Mouse (Mus musculus) regulatory T cell (primary cell): ENCODE measurements around the gene Fus.

Experiments used
- in situ Hi-C: fragments of 300-600 bp; cut with MboI, MseI; formaldehyde crosslinking; loops from one replicate; pipeline ENCODE4 v1.15.1; 2025; ENCODE audit warnings: high pct_unique_total_duplicates

The Fus gene

GRCm38 (mm10) chr7:127944614-127945013, 22.6 kb upstream of the Fus start:
- in situ Hi-C loops, result no loop called here

- in situ Hi-C loops, result no loop called here
Measured at GRCm38 (mm10) chr7:127946470-127947023, 20.7 kb upstream of the Fus start, which contains the start of gene Prss36. TSS of gene Prss36 (minus strand) at chr7:127946725.

- in situ Hi-C loops, result no loop called here
Measured at GRCm38 (mm10) chr7:127952864-127953581, 14.2 kb upstream of the Fus start.

GRCm38 (mm10) chr7:127959364-127959763, 7.9 kb upstream of the Fus start:
- in situ Hi-C loops, result no loop called here

GRCm38 (mm10) chr7:127966371-127966918, 812 bp upstream of the Fus start:
- in situ Hi-C loops, result no loop called here

- in situ Hi-C loops, result no loop called here
Measured at GRCm38 (mm10) chr7:127967922-127968828, 918 bp downstream of the Fus start.

- in situ Hi-C loops, result loop anchor here (10.0 kb wide), 1 partner anchor 450 kb away; no protein-coding TSS in a partner anchor
Measured at GRCm38 (mm10) chr7:127974413-127974930, 7.2 kb downstream of the Fus start.

- in situ Hi-C loops, result loop anchor here (10.0 kb wide), 1 partner anchor 454 kb away; no protein-coding TSS in a partner anchor
Measured at GRCm38 (mm10) chr7:127978856-127979255, 11.6 kb downstream of the Fus start.

GRCm38 (mm10) chr7:127980606-127981005, 13.3 kb downstream of the Fus start:
- in situ Hi-C loops, result no loop called here

GRCm38 (mm10) chr7:127988904-127989303, 21.6 kb downstream of the Fus start:
- in situ Hi-C loops, result no loop called here

- in situ Hi-C loops, result no loop called here
Measured at GRCm38 (mm10) chr7:127991643-127992487, 24.6 kb downstream of the Fus start.

GRCm38 (mm10) chr7:127992488-127993340, 25.5 kb downstream of the Fus start:
- in situ Hi-C loops, result no loop called here

- in situ Hi-C loops, result no loop called here
Measured at GRCm38 (mm10) chr7:127993341-127993977, 26.2 kb downstream of the Fus start, which contains the start of gene Pycard. TSS of gene Pycard (minus strand) at chr7:127993867.

- in situ Hi-C loops, result no loop called here
Measured at GRCm38 (mm10) chr7:127999436-127999835, 32.2 kb downstream of the Fus start.

GRCm38 (mm10) chr7:128000068-128000950, 33.1 kb downstream of the Fus start:
- in situ Hi-C loops, result loop anchor here (25.0 kb wide), 1 partner anchor 212 kb away; the partner anchor contains the start of gene Cox6a2

GRCm38 (mm10) chr7:128003098-128003497, 35.8 kb downstream of the Fus start:
- in situ Hi-C loops, result loop anchor here (25.0 kb wide), 1 partner anchor 209 kb away; the partner anchor contains the start of gene Cox6a2

- in situ Hi-C loops, result loop anchor here (25.0 kb wide), 1 partner anchor 209 kb away; the partner anchor contains the start of gene Cox6a2
Measured at GRCm38 (mm10) chr7:128003688-128004087, 36.4 kb downstream of the Fus start, which contains the start of gene Trim72. TSS of gene Trim72 (plus strand) at chr7:128003949.

GRCm38 (mm10) chr7:128004150-128004486, 36.9 kb downstream of the Fus start:
- in situ Hi-C loops, result loop anchor here (25.0 kb wide), 1 partner anchor 208 kb away; the partner anchor contains the start of gene Cox6a2
